Mouse (Mus musculus) olfactory bulb, adult 2 months (tissue): ENCODE results near the gene Prss46.

Experiments
- CTCF ChIP-seq: fragments of 200-500 bp; IDR thresholded peaks from 2 replicates; pipeline ENCODE4 v1.5.1; 2012; ENCODE audit warnings: low read depth, mild to moderate bottlenecking, low read length, moderate library complexity; ENCODE audit not compliant: insufficient read depth
- POLR2A ChIP-seq: fragments of 200-500 bp; IDR thresholded peaks from 2 replicates; pipeline ENCODE4 v1.6.1; 2012; ENCODE audit warnings: mild to moderate bottlenecking, low read depth, low read length, moderate library complexity; ENCODE audit not compliant: insufficient read depth

DNA sequence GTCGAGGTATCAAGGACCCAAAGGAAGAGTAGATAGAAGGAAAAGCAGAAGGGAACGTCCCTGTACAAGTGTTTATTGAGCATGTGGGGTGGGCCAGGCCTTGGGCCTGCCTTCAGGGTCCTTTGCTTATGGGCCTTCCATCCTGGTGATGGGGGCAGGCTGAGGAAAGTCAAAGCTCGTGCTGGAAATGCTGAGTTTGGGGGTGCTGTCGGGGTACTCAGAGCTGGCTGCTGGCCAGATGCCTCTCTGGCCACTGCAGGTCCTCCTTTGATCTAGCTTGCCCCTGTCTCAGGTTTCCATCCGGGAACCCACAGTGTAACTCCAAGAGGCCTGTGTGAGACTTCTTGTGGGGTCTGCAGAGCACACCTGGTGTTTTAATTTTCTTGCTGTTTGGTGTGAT, 14.2 kb downstream of the Prss46 start:
- TF ChIP-seq CTCF = no peak
- no peak for TF ChIP-seq POLR2A
